Mouse (Mus musculus) liver, embryonic 13.5 days (tissue): ENCODE results near the gene Myo5c. TPM values are rescaled to one million over a fixed set of nuclear protein-coding genes. Genes with fewer than 3 reads are reported as not detected.
A peak's percentile ranks its signal among the peaks of the same experiment; 100 is the strongest.

ENCODE experiments used
- ATAC-seq: fragments of 200-750 bp; cut with Nextera tagmentation; 2 replicates; pipeline ENCODE4 v1.8.0; 2017; ENCODE audit warnings: low read depth, mild to moderate bottlenecking, moderate number of reproducible peaks, moderate library complexity
- DNase-seq: peaks from one replicate; pipeline ENCODE4 v3.0.0; 2022
- H3K27ac ChIP-seq: fragments of 300-500 bp; sonication (generic); 2 replicates; pipeline ENCODE4 v1.5.1; 2015; ENCODE audit warnings: moderate library complexity, mild to moderate bottlenecking, inconsistent platforms
- H3K27me3 ChIP-seq: fragments of 300-500 bp; sonication (generic); 2 replicates; pipeline ENCODE4 v1.6.1; 2015; ENCODE audit warnings: mild to moderate bottlenecking, inconsistent platforms
- H3K36me3 ChIP-seq: fragments of 300-500 bp; sonication (generic); 2 replicates; pipeline ENCODE4 v1.6.1; 2015; ENCODE audit warnings: mild to moderate bottlenecking, inconsistent platforms
- H3K4me1 ChIP-seq: fragments of 300-500 bp; sonication (generic); replicated peaks from 2 replicates; pipeline ENCODE4 v1.6.1; 2015; ENCODE audit warnings: inconsistent platforms
- H3K4me2 ChIP-seq: fragments of 300-500 bp; sonication (generic); 2 replicates; pipeline ENCODE4 v1.6.1; 2015; ENCODE audit warnings: inconsistent platforms, mild to moderate bottlenecking, moderate library complexity
- H3K4me3 ChIP-seq: fragments of 300-500 bp; sonication (generic); replicated peaks from 2 replicates; pipeline ENCODE4 v1.5.1; 2015; ENCODE audit warnings: mild to moderate bottlenecking, inconsistent platforms
- H3K9ac ChIP-seq: fragments of 300-500 bp; sonication (generic); 2 replicates; pipeline ENCODE4 v1.6.1; 2015; ENCODE audit warnings: mild to moderate bottlenecking, inconsistent platforms
- H3K9me3 ChIP-seq: fragments of 300-500 bp; sonication (generic); replicated peaks from 2 replicates; pipeline ENCODE4 v1.6.1; 2016; ENCODE audit warnings: inconsistent platforms
- WGBS: fragments of 180-500 bp; shearing (Covaris S2); methylation state at CpG from one replicate; pipeline ENCODE4 v1.1.7; 2015; ENCODE audit not compliant: insufficient replicate concordance; 5-methylcytosine and 5-hydroxymethylcytosine counted together
- polyA plus RNA-seq: library from polyadenylated mRNA; unstranded; fragments of >200 nt; fragmentation: Nextera tagmentation; extraction: Ambion mirVana; gene quantifications from 2 replicates; pipeline ENCODE4 v1.2.1, GENCODE M21; 2015

Myo5c gene
- polyA plus RNA-seq, 1 experiment from 2014 or later = 0.07 TPM

- H3K36me3 ChIP-seq = no peaks in the 10 kb centered on the region
- H3K9ac ChIP-seq = no peak overlapping the region
- peaks cover 22% of the 10 kb centered on the region for H3K27me3 ChIP-seq
- H3K27ac ChIP-seq = no peak overlapping the region
- 33% methylated on average over 11 of the region's 11 CpGs for WGBS
- H3K9me3 ChIP-seq = no peaks in the 10 kb centered on the region
- peak overlapping the region; percentile 67 for H3K4me3 ChIP-seq
- DNase-seq = no peak
- peaks cover 17% of the 10 kb centered on the region for H3K4me1 ChIP-seq
- no peak for ATAC-seq
- peak overlapping the region; percentile 90 for H3K4me2 ChIP-seq
Measured at GRCm38 (mm10) chr9:75313138-75313831, 81.5 kb downstream of the Myo5c start.

GRCm38 (mm10) chr9:75313832-75314516, 82.2 kb downstream of the Myo5c start:
- peak overlapping the region; percentile 67 for H3K4me3 ChIP-seq
- ATAC-seq (peak; percentile 74), DNase-seq (peak; percentile 58)
- H3K4me2 ChIP-seq = peak overlapping the region; percentile 90
- WGBS = 1% methylated on average over 52 of the region's 52 CpGs
- H3K9ac ChIP-seq = peak overlapping the region; percentile 60
- no peak overlapping the region for H3K27ac ChIP-seq
- peaks cover 22% of the 10 kb centered on the region for H3K27me3 ChIP-seq
- H3K4me1 ChIP-seq = peaks cover 17% of the 10 kb centered on the region
- no peaks in the 10 kb centered on the region for H3K9me3 ChIP-seq
- no peaks in the 10 kb centered on the region for H3K36me3 ChIP-seq

GRCm38 (mm10) chr9:75314517-75315105, 82.8 kb downstream of the Myo5c start:
- no peak for DNase-seq
- Histone ChIP-seq H3K27me3 (peaks cover 22% of the 10 kb centered on the region), H3K4me1 (peaks cover 17% of the 10 kb centered on the region), H3K4me3 (peak overlapping the region; percentile 67), H3K9ac (peak overlapping the region; percentile 60), H3K9me3 (no peaks in the 10 kb centered on the region), H3K36me3 (no peaks in the 10 kb centered on the region), H3K27ac (no peak overlapping the region), H3K4me2 (peak overlapping the region; percentile 90)
- WGBS = 12% methylated on average over 22 of the region's 22 CpGs
- ATAC-seq = no peak

GRCm38 (mm10) chr9:75315238-75315637, 83.4 kb downstream of the Myo5c start:
- Histone ChIP-seq H3K36me3 (no peaks in the 10 kb centered on the region), H3K27me3 (peaks cover 22% of the 10 kb centered on the region), H3K9me3 (no peaks in the 10 kb centered on the region), H3K4me3 (no peak overlapping the region; the same call in 1 of the 2 replicates), H3K4me2 (0 out of 2 replicates have a peak overlapping the region, but pooled peaks have one; percentile 90), H3K9ac (no peak overlapping the region), H3K27ac (no peak overlapping the region), H3K4me1 (peaks cover 17% of the 10 kb centered on the region)
- 52% methylated on average over 3 of the region's 3 CpGs for WGBS
- no peak for ATAC-seq
- no peak for DNase-seq

GRCm38 (mm10) chr9:75316771-75317170, 85.0 kb downstream of the Myo5c start:
- peaks cover 22% of the 10 kb centered on the region for H3K27me3 ChIP-seq
- H3K9me3 ChIP-seq = no peaks in the 10 kb centered on the region
- H3K36me3 ChIP-seq = no peaks in the 10 kb centered on the region
- 69% methylated on average over 6 of the region's 6 CpGs for WGBS
- ATAC-seq (no peak), DNase-seq (no peak)
- no peak overlapping the region for H3K4me3 ChIP-seq
- no peak overlapping the region for H3K27ac ChIP-seq
- H3K4me2 ChIP-seq = no peak overlapping the region
- H3K4me1 ChIP-seq = peaks cover 17% of the 10 kb centered on the region
- H3K9ac ChIP-seq = no peak overlapping the region

GRCm38 (mm10) chr9:75318196-75318595, 86.4 kb downstream of the Myo5c start:
- Histone ChIP-seq H3K27ac (no peak overlapping the region), H3K4me3 (no peak overlapping the region), H3K4me2 (no peak overlapping the region), H3K36me3 (no peaks in the 10 kb centered on the region), H3K9ac (no peak overlapping the region), H3K27me3 (peaks cover 17% of the 10 kb centered on the region), H3K4me1 (peaks cover 17% of the 10 kb centered on the region), H3K9me3 (no peaks in the 10 kb centered on the region)
- ATAC-seq (no peak), DNase-seq (no peak)
- 82% methylated on average over 2 of the region's 2 CpGs for WGBS

GRCm38 (mm10) chr9:75319365-75319764, 87.5 kb downstream of the Myo5c start:
- Histone ChIP-seq H3K4me2 (no peak overlapping the region), H3K36me3 (no peaks in the 10 kb centered on the region), H3K9ac (no peak overlapping the region), H3K9me3 (no peaks in the 10 kb centered on the region), H3K27me3 (peaks cover 15% of the 10 kb centered on the region), H3K4me3 (no peak overlapping the region), H3K4me1 (peaks cover 7% of the 10 kb centered on the region), H3K27ac (no peak overlapping the region)
- ATAC-seq (no peak), DNase-seq (no peak)
- 64% methylated on average over 3 of the region's 3 CpGs for WGBS

GRCm38 (mm10) chr9:75322099-75322885, 90.5 kb downstream of the Myo5c start:
- Histone ChIP-seq H3K27ac (no peak overlapping the region), H3K36me3 (no peaks in the 10 kb centered on the region), H3K4me1 (no peaks in the 10 kb centered on the region), H3K4me3 (no peak overlapping the region), H3K27me3 (no peaks in the 10 kb centered on the region), H3K9ac (no peak overlapping the region), H3K4me2 (no peak overlapping the region), H3K9me3 (no peaks in the 10 kb centered on the region)
- ATAC-seq (no peak), DNase-seq (no peak)
- 55% methylated on average over 13 of the region's 13 CpGs for WGBS

- Histone ChIP-seq H3K4me3 (no peak overlapping the region), H3K4me2 (no peak overlapping the region), H3K9me3 (no peaks in the 10 kb centered on the region), H3K27me3 (no peaks in the 10 kb centered on the region), H3K27ac (no peak overlapping the region), H3K9ac (no peak overlapping the region), H3K36me3 (no peaks in the 10 kb centered on the region), H3K4me1 (no peaks in the 10 kb centered on the region)
- WGBS = 80% methylated on average over 3 of the region's 3 CpGs
- ATAC-seq = no peak
- DNase-seq = no peak
Measured at GRCm38 (mm10) chr9:75328047-75328446, 96.2 kb downstream of the Myo5c start.

- Histone ChIP-seq H3K4me1 (no peaks in the 10 kb centered on the region), H3K4me2 (no peak overlapping the region), H3K9me3 (no peaks in the 10 kb centered on the region), H3K27me3 (no peaks in the 10 kb centered on the region), H3K27ac (no peak overlapping the region), H3K4me3 (no peak overlapping the region), H3K9ac (no peak overlapping the region), H3K36me3 (no peaks in the 10 kb centered on the region)
- DNase-seq (no peak), ATAC-seq (no peak)
- whole genome bisulfite sequencing = 78% methylated on average over 8 of the region's 8 CpGs
Measured at GRCm38 (mm10) chr9:75330821-75331220, 99.0 kb downstream of the Myo5c start.

GRCm38 (mm10) chr9:75334440-75334839, 102.6 kb downstream of the Myo5c start:
- no peaks in the 10 kb centered on the region for H3K9me3 ChIP-seq
- no peak overlapping the region for H3K9ac ChIP-seq
- H3K36me3 ChIP-seq = no peaks in the 10 kb centered on the region
- no peaks in the 10 kb centered on the region for H3K27me3 ChIP-seq
- DNase-seq (no peak), ATAC-seq (no peak)
- no peaks in the 10 kb centered on the region for H3K4me1 ChIP-seq
- H3K4me2 ChIP-seq = no peak overlapping the region
- H3K27ac ChIP-seq = no peak overlapping the region
- no peak overlapping the region for H3K4me3 ChIP-seq
- 57% methylated on average over 4 of the region's 4 CpGs for WGBS
